Mouse (Mus musculus): ENCODE measurements around the gene Wbp2. TPM values are rescaled to one million over a fixed set of nuclear protein-coding genes. Genes with fewer than 3 reads are reported as not detected.
A peak's percentile ranks its signal among the peaks of the same experiment; 100 is the strongest.

Gene Wbp2
- polyA plus RNA-seq, 1 experiment from 2014 or later, result 47.9 TPM

DNA sequence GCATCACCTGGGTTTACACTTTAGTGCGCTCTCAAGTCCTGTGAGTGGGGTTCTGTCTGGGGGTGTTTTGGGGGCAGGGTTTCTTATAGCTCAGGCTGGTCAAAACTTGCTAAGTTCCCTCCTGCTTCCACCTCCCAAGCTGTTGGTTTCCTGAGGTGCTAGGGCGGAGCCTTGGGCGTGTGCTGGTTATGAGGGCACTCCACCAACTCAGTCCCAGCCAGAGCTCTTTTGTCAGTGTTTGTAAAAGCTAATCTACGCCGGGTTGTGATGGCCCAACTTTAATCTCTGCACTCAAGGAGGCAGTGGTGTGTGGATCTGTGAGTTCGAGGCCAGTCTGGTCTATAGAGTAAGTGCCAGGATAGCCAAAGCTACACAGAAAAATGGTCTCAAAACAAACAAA, 2.6 kb downstream of the Wbp2 start:
- H3K4me3 ChIP-seq, result no peak overlapping the region
- 89% methylated on average over 6 of the region's 6 CpGs for WGBS
- H3K27ac ChIP-seq, result no peak overlapping the region
- no peak overlapping the region for H3K9ac ChIP-seq
- ATAC-seq (ENCODE audit: low FRiP score, low read depth), result no peak
- H3K4me1 ChIP-seq, result peaks cover 21% of the 10 kb centered on the region
- no peak overlapping the region for H3K4me2 ChIP-seq (replicated peaks)
- H3K9me3 ChIP-seq, result no peaks in the 10 kb centered on the region
- H3K27me3 ChIP-seq, result no peaks in the 10 kb centered on the region
- H3K36me3 ChIP-seq, result peaks cover 50% of the 10 kb centered on the region

- Histone ChIP-seq H3K9me3 (no peaks in the 10 kb centered on the region), H3K27me3 (no peaks in the 10 kb centered on the region), H3K4me2 (replicated peaks) (no peak overlapping the region), H3K9ac (no peak overlapping the region), H3K4me1 (peaks cover 29% of the 10 kb centered on the region), H3K27ac (no peak overlapping the region), H3K36me3 (peaks cover 56% of the 10 kb centered on the region), H3K4me3 (no peak overlapping the region)
- WGBS, result 86% methylated on average over 14 of the region's 14 CpGs
- ATAC-seq (ENCODE audit: low FRiP score, low read depth), result no peak
These were observed 3.6 kb downstream of the Wbp2 start for GRCm38 (mm10) chr11:116083096-116083672.

DNA sequence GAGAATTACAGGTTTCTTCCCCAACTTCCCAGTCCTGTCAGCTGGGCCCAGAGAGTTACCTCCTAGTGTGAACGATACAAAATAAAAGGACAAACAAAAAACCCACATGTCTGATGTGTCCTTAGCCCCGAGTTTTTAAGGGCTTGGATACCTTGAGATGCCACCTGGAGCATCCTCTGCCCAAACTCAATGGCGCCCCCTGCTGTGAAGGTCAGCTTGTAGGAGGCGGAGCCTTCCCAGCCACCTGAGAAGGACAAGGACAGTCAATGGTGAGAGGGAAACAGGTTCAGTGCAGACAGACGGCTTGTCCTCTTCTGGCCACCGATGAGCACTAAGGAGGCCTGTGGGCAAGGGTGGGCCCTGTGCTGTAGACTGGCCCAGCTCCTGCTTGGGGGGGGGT, 5.7 kb downstream of the Wbp2 start:
- Histone ChIP-seq H3K27ac (no peak overlapping the region), H3K4me2 (replicated peaks) (no peak overlapping the region), H3K4me1 (peaks cover 29% of the 10 kb centered on the region), H3K4me3 (no peak overlapping the region), H3K27me3 (no peaks in the 10 kb centered on the region), H3K36me3 (peaks cover 56% of the 10 kb centered on the region), H3K9me3 (no peaks in the 10 kb centered on the region), H3K9ac (no peak overlapping the region)
- ATAC-seq (ENCODE audit: low FRiP score, low read depth), result no peak
- WGBS, result 65% methylated on average over 6 of the region's 6 CpGs

DNA sequence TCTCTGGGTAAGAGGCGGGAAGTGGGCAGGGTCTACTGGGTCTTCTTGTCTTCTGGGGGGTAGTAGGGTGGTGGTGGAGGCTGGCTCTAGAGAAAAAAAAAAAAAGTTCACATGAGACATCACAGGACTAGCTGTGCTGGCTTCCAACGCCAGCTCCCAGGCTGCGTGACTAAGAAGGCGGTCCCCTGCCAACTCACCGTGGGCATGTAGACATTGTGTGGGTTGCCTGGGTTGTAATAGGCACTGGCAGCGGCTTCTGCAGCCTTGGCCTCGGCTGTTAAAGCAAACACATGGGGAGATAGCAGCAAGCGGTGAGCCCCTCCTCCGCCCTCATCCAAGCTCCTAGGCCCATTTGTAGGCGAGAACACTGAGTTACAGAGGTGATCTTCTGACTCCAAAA, 7.3 kb downstream of the Wbp2 start:
- Histone ChIP-seq H3K4me2 (replicated peaks) (no peak overlapping the region), H3K27me3 (no peaks in the 10 kb centered on the region), H3K27ac (no peak overlapping the region), H3K9me3 (no peaks in the 10 kb centered on the region), H3K9ac (no peak overlapping the region), H3K4me1 (peaks cover 20% of the 10 kb centered on the region), H3K36me3 (peaks cover 56% of the 10 kb centered on the region), H3K4me3 (no peak overlapping the region)
- no peak for ATAC-seq (ENCODE audit: low FRiP score, low read depth)
- 79% methylated on average over 10 of the region's 10 CpGs for WGBS

DNA sequence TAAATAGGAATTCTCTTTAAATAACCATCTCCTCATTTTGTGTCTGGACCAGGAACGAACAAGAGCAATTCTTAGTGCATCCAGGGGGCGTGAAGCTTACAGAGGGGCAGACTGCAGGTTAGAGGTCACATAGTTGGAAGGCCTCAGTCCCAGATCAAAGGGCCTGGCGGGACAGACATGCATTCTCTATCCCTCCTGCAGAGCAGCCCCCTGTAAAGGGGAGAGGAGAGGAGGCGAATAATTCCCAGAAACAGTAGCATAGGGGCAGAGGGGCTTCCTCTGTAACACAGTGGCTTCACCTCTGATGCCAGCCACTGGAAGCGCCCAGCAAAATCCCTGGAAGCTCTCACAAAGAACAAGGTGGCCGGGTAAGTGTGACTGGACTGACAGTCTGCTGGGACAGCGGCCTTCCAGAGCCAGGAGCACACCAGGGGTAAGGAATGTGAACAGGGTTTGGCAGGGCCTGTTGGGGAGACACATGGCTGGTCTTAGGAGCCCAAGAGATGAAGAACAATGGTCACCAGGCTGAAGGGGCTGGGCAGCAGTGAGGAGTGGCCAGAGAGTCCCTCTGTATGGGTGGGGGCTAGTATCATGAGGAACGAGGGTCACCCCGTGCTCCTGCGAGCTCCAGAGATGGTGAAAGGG, 8.0 kb downstream of the Wbp2 start:
- no peaks in the 10 kb centered on the region for H3K9me3 ChIP-seq
- peaks cover 20% of the 10 kb centered on the region for H3K4me1 ChIP-seq
- H3K4me2 ChIP-seq (replicated peaks), result no peak overlapping the region
- H3K27ac ChIP-seq, result peak overlapping the region; percentile 22; the same call in 1 of the 2 replicates
- no peak overlapping the region for H3K4me3 ChIP-seq
- H3K36me3 ChIP-seq, result peaks cover 52% of the 10 kb centered on the region
- H3K27me3 ChIP-seq, result no peaks in the 10 kb centered on the region
- no peak for ATAC-seq (ENCODE audit: low FRiP score, low read depth)
- H3K9ac ChIP-seq, result no peak overlapping the region
- 40% methylated on average over 10 of the region's 10 CpGs for WGBS

DNA sequence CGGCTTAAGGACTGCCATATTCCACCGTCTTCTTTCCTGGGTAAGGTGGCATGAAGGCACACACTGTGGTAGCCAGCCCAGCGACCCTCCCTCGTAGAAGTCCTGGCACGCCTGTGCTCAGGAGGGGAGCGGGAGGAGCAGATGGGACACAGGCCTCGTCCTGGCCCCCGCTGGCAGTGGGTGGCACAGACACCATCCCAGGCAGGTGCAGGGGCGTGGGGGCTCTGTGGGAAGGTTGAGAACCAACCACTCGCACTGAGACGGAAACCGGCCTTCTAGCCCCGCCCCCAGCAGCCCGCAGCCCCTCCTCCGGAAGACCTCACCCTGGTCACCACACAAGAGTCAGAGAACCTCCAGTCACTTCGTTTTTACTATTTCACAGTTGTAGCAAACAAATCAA, 8.6 kb downstream of the Wbp2 start:
- Histone ChIP-seq H3K4me2 (replicated peaks) (peak overlapping the region; percentile 62), H3K27ac (no peak overlapping the region; the same call in 1 of the 2 replicates), H3K27me3 (no peaks in the 10 kb centered on the region), H3K4me3 (peak overlapping the region; percentile 31), H3K9me3 (no peaks in the 10 kb centered on the region), H3K4me1 (peaks cover 20% of the 10 kb centered on the region), H3K36me3 (peaks cover 46% of the 10 kb centered on the region), H3K9ac (peak overlapping the region; percentile 64)
- 7% methylated on average over 16 of the region's 16 CpGs for WGBS
- no peak for ATAC-seq (ENCODE audit: low FRiP score, low read depth)

DNA sequence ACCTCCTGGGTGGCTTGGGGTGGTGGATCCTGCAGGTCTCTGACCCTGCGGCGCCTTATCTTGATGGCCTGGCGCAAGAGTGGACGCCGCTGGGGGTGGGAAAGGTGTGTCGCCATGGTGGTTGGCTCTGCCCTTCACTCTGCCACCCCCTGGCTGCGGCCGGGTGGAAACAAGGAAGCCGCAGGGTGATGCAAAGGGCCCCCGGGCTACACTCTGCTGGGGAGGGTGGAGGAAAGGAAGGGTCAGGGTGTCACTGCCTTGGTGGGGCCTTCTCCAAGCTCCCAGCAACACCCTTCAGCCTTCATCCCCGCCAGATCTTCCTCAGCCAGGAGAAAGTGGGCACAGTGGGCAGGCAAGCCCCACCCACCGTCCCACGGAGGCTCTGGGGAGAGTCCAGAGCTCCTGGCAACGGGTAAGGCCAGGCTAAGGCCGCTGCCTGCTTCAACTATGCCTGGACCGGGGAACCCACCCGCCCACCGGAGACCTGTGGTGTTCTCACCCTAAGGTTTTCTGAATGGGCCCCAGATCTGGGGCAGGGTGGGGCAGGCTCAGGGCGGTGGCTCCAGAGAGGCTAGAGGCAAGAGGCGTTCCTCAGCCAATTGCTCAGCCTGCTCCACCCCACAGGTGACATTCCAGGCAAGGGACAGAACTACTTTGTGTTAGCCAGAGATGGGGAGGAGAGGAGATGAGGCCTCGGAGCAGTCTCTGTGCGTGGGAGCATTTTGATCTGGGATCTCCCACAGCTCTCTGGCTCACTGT, 9.2 kb downstream of the Wbp2 start, which contains the start of gene Unc13d:
TSS of gene Unc13d (minus strand) at position 516 of the 759 bp plus-strand sequence.
- Histone ChIP-seq H3K9ac (peak within 1 kb of the TSS; percentile 64), H3K4me2 (replicated peaks) (peak within 1 kb of the TSS; percentile 62), H3K36me3 (peaks cover 41% of the 10 kb centered on the region), H3K4me1 (peaks cover 20% of the 10 kb centered on the region), H3K27me3 (no peaks in the 10 kb centered on the region), H3K9me3 (no peaks in the 10 kb centered on the region), H3K27ac (peak within 1 kb of the TSS; percentile 28), H3K4me3 (peak within 1 kb of the TSS; percentile 31)
- 67% methylated on average over 22 of the region's 22 CpGs for WGBS
- no peak; the same call in 1 of the 2 replicates for ATAC-seq (ENCODE audit: low FRiP score, low read depth)

DNA sequence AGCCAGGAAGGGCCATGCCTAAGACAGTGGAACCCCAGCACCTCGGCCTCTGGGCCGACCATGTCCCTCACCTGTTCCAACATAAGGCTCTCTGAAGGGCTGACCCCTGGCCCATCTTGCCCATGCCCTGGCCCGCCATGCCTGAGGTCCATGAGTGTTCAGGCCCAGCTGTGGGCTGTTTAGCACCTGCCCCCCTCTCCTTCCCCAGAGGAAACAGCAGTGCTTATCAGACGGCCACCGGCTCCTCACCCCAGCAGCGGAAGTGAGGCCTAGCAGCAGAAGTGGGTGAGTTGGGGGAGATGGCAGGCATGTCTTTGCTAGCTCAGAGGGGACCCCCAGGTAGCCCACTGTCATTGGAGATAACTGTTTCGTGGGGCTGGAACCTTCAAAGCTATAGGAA, 10.0 kb downstream of the Wbp2 start:
- ATAC-seq (ENCODE audit: low FRiP score, low read depth), result no peak
- peaks cover 20% of the 10 kb centered on the region for H3K4me1 ChIP-seq
- H3K36me3 ChIP-seq, result peaks cover 33% of the 10 kb centered on the region
- H3K27ac ChIP-seq, result no peak overlapping the region
- no peak overlapping the region for H3K4me3 ChIP-seq
- H3K27me3 ChIP-seq, result no peaks in the 10 kb centered on the region
- no peak overlapping the region for H3K4me2 ChIP-seq (replicated peaks)
- H3K9ac ChIP-seq, result no peak overlapping the region
- H3K9me3 ChIP-seq, result no peaks in the 10 kb centered on the region
- WGBS, result 84% methylated on average over 7 of the region's 7 CpGs

DNA sequence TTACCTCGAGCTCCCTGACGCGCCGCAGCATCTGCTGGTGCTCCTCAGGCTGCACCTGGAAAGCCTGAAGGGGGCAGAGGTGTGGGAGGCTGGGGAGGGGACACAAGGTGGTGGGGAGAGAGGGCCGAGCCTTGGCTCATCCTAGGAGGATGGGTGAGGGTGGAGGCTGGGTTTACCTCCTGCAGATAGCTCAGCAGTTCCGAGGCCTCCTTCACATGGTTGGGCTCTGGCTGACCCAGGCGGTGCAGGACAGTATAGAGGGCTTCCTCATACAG, 10.6 kb downstream of the Wbp2 start:
- no peak for ATAC-seq (ENCODE audit: low FRiP score, low read depth)
- Histone ChIP-seq H3K4me1 (peaks cover 20% of the 10 kb centered on the region), H3K4me3 (no peak overlapping the region), H3K9me3 (no peaks in the 10 kb centered on the region), H3K36me3 (peaks cover 27% of the 10 kb centered on the region), H3K4me2 (replicated peaks) (no peak overlapping the region), H3K9ac (no peak overlapping the region), H3K27me3 (no peaks in the 10 kb centered on the region), H3K27ac (no peak overlapping the region)
- 56% methylated on average over 7 of the region's 7 CpGs for WGBS

DNA sequence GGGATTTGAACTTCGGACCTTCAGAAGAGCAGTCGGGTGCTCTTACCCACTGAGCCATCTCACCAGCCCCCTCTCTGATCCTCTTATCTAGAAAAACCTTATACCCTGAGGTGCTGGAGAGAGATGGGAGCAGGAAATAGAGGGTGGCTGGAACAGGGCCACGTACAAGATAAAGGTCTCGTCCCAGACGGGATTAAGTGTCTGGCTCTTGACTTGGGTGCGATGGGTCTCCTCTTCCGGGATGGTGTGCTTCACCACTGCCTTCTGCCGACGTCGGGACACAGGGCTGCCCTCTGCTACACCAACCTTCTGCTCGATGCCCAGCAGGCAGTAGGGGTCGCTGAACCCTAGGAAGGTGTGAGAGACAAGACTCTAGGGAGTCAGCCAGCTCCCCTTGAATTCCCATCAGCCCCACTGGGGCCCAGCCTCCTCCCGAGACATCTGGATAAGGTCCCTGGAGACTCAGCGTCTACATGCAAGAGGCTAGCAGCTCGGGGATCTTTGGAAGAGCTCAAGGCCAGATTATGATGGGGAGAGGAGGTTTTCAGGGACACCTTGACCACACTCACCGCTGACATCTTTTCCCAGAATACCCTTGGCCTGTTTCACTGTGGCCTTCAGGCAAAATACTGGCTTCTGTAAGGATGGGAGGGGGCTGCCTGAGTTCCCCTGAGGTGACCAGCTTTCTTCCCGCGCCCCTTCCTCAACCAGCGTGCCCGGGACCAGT, 11.1 kb downstream of the Wbp2 start:
- Histone ChIP-seq H3K27me3 (no peaks in the 10 kb centered on the region), H3K4me1 (peaks cover 20% of the 10 kb centered on the region), H3K9me3 (no peaks in the 10 kb centered on the region), H3K27ac (no peak overlapping the region), H3K4me2 (replicated peaks) (no peak overlapping the region), H3K4me3 (no peak overlapping the region), H3K36me3 (peaks cover 22% of the 10 kb centered on the region), H3K9ac (no peak overlapping the region)
- no peak for ATAC-seq (ENCODE audit: low FRiP score, low read depth)
- WGBS, result 52% methylated on average over 20 of the region's 20 CpGs

GRCm38 (mm10) chr11:116074436-116074991, 12.3 kb downstream of the Wbp2 start:
- no peak overlapping the region for H3K4me3 ChIP-seq
- ATAC-seq (ENCODE audit: low FRiP score, low read depth), result no peak
- WGBS, result 60% methylated on average over 7 of the region's 7 CpGs

DNA sequence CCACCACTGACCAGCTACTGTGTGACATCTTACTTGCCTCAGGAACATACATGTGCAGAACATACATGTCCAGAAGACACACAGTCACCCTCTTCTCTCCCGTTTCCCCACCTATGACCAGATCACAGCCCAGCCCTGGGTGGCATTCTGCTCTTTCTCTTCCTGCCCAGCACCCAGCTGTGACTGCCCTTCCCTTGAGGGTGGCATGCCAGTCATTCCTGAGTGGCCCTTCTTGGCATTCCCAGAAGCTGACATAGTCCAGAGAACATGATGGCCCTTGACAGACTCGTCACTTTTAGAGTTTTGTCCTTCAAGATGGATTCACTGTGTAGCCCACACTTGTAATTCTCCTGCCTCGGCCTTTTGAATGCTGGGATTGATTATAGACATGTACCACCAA, 14.2 kb downstream of the Wbp2 start:
- H3K9ac ChIP-seq, result no peak overlapping the region
- no peaks in the 10 kb centered on the region for H3K9me3 ChIP-seq
- no peak for ATAC-seq (ENCODE audit: low FRiP score, low read depth)
- H3K27ac ChIP-seq, result no peak overlapping the region
- no peaks in the 10 kb centered on the region for H3K36me3 ChIP-seq
- H3K27me3 ChIP-seq, result no peaks in the 10 kb centered on the region
- WGBS, result 77% methylated on average over 3 of the region's 3 CpGs
- H3K4me3 ChIP-seq, result no peak overlapping the region
- peaks cover 5% of the 10 kb centered on the region; the same call in 1 of the 2 replicates for H3K4me1 ChIP-seq
- H3K4me2 ChIP-seq (replicated peaks), result no peak overlapping the region

More at GRCm38 (mm10) chr11:116074436-116074991, 12.3 kb downstream of the Wbp2 start:
- no peak overlapping the region for H3K9ac ChIP-seq
- no peak overlapping the region for H3K27ac ChIP-seq
- no peaks in the 10 kb centered on the region for H3K27me3 ChIP-seq
- H3K4me2 ChIP-seq (replicated peaks), result no peak overlapping the region
- peaks cover 20% of the 10 kb centered on the region for H3K4me1 ChIP-seq
- peaks cover 10% of the 10 kb centered on the region for H3K36me3 ChIP-seq
- H3K9me3 ChIP-seq, result no peaks in the 10 kb centered on the region
